Mouse (Mus musculus) gastrocnemius, postnatal 36 days (tissue): Measurements from ENCODE around the gene Olfr523. TPM values are rescaled to one million over a fixed set of nuclear protein-coding genes. Genes with fewer than 3 reads are reported as not detected.

ENCODE experiments used
- DNase-seq, 2 experiments: peaks; one replicate each; pipeline ENCODE4 v3.0.0; 2022
- intact Hi-C: fragments of 180-260 bp; cut with DNase I; formaldehyde crosslinking; loops from one replicate; pipeline ENCODE4 v1.15.1; 2025
- total RNA-seq, 2 experiments: library from RNA; stranded (reverse); gene quantifications; 2 replicates each; pipeline ENCODE4 v1.2.3; 2021

Gene Olfr523
- total RNA-seq, 2 experiments from 2014 or later, result not detected

GRCm38 (mm10) chr7:140224209-140224608 is 51.2 kb downstream of the Olfr523 start:
- no peak for DNase-seq
- intact Hi-C loops, result no loop called here

Other genes with a start within 250 kb of the Olfr523 start
- not detected for gene Utf1, start 229.4 kb upstream of the Olfr523 start, total RNA-seq
- not detected for gene 6430531B16Rik, start 194.5 kb upstream of the Olfr523 start, total RNA-seq
- under 1 TPM; 0.74 to 0.89 TPM for gene Adam8, start 180.7 kb upstream of the Olfr523 start, total RNA-seq
- 1 to 10 TPM; 7.7 to 8.2 TPM for gene Zfp511, start 136.8 kb upstream of the Olfr523 start, total RNA-seq
- 10 to 100 TPM; 16.8 to 19.2 TPM for gene Tubgcp2, start 136.5 kb upstream of the Olfr523 start, total RNA-seq
- not detected for gene Msx3, start 124.1 kb upstream of the Olfr523 start, total RNA-seq
- gene Caly, start 90.7 kb upstream of the Olfr523 start, total RNA-seq, result under 1 TPM in 1 of 2 experiments, not detected in 1; 0.33 TPM
- not detected for gene Prap1, start 79.8 kb upstream of the Olfr523 start, total RNA-seq
- 10 to 100 TPM; 38.9 to 42.5 TPM for gene Fuom, start 70.8 kb upstream of the Olfr523 start, total RNA-seq
- 1 to 10 TPM; 3.1 to 3.7 TPM for gene Paox, start 57.4 kb upstream of the Olfr523 start, total RNA-seq
- 100 to 1,000 TPM; 105 to 146 TPM for gene Echs1, start 56.7 kb upstream of the Olfr523 start, total RNA-seq
- gene Mtg1, start 35.7 kb upstream of the Olfr523 start, total RNA-seq, result 10 to 100 TPM; 24.4 to 25.2 TPM
- under 1 TPM in 1 of 2 experiments, not detected in 1; 0.27 TPM for gene Sprn, start 18.3 kb upstream of the Olfr523 start, total RNA-seq
- gene Olfr522, start 8.5 kb upstream of the Olfr523 start, total RNA-seq, result not detected
- not detected for gene Olfr524, start 32.7 kb downstream of the Olfr523 start, total RNA-seq
- not detected for gene Cd163l1, start 45.0 kb downstream of the Olfr523 start, total RNA-seq
- not detected for gene 5830411N06Rik, start 74.1 kb downstream of the Olfr523 start, total RNA-seq
- gene Olfr525, start 147.6 kb downstream of the Olfr523 start, total RNA-seq, result not detected
- not detected for gene Olfr527, start 160.8 kb downstream of the Olfr523 start, total RNA-seq
- gene Olfr60, start 188.5 kb downstream of the Olfr523 start, total RNA-seq, result not detected
- gene Olfr530, start 203.1 kb downstream of the Olfr523 start, total RNA-seq, result not detected
- gene Olfr531, start 229.7 kb downstream of the Olfr523 start, total RNA-seq, result not detected
- not detected for gene Olfr532, start 248.4 kb downstream of the Olfr523 start, total RNA-seq